Mouse (Mus musculus): ENCODE results near the gene Ube2m. TPM values are rescaled to one million over a fixed set of nuclear protein-coding genes. Genes with fewer than 3 reads are reported as not detected.

Ube2m gene
- polyA plus RNA-seq, 1 experiment from 2014 or later, result 149 TPM

Other genes with a start within 250 kb of the Ube2m start
- 25.5 and 26.3 TPM in 2 replicates for gene Zscan18, start 234.6 kb downstream of the Ube2m start, polyA plus RNA-seq (2014; fragmentation: Nextera tagmentation; extraction: Ambion mirVana)
- 35.5 and 37.9 TPM in 2 replicates for gene Zfp329, start 219.4 kb downstream of the Ube2m start, polyA plus RNA-seq (2014; fragmentation: Nextera tagmentation; extraction: Ambion mirVana)
- gene Zfp110, start 203.5 kb downstream of the Ube2m start, polyA plus RNA-seq (2014; fragmentation: Nextera tagmentation; extraction: Ambion mirVana), result 22.9 and 28.0 TPM in 2 replicates
- gene Zfp128, start 157.1 kb downstream of the Ube2m start, polyA plus RNA-seq (2014; fragmentation: Nextera tagmentation; extraction: Ambion mirVana), result 8.6 and 9.0 TPM in 2 replicates
- gene Zscan22, start 140.5 kb downstream of the Ube2m start, polyA plus RNA-seq (2014; fragmentation: Nextera tagmentation; extraction: Ambion mirVana), result 9.9 and 13.0 TPM in 2 replicates
- 749 and 858 TPM in 2 replicates for gene Rps5, start 116.0 kb downstream of the Ube2m start, polyA plus RNA-seq (2014; fragmentation: Nextera tagmentation; extraction: Ambion mirVana)
- 0.64 and 0.66 TPM in 2 replicates for gene Rnf225, start 110.9 kb downstream of the Ube2m start, polyA plus RNA-seq (2014; fragmentation: Nextera tagmentation; extraction: Ambion mirVana)
- gene Zfp324, start 72.4 kb downstream of the Ube2m start, polyA plus RNA-seq (2014; fragmentation: Nextera tagmentation; extraction: Ambion mirVana), result 12.0 and 14.4 TPM in 2 replicates
- gene Zfp446, start 60.4 kb downstream of the Ube2m start, polyA plus RNA-seq (2014; fragmentation: Nextera tagmentation; extraction: Ambion mirVana), result 8.7 and 8.9 TPM in 2 replicates
- 0.24 and 0.31 TPM in 2 replicates for gene Slc27a5, start 40.1 kb downstream of the Ube2m start, polyA plus RNA-seq (2014; fragmentation: Nextera tagmentation; extraction: Ambion mirVana)
- 293 and 309 TPM in 2 replicates for gene Trim28, start 39.2 kb downstream of the Ube2m start, polyA plus RNA-seq (2014; fragmentation: Nextera tagmentation; extraction: Ambion mirVana)
- 42.4 and 42.5 TPM in 2 replicates for gene Zbtb45, start 28.2 kb downstream of the Ube2m start, polyA plus RNA-seq (2014; fragmentation: Nextera tagmentation; extraction: Ambion mirVana)
- 188 and 205 TPM in 2 replicates for gene Chmp2a, start 3.5 kb downstream of the Ube2m start, polyA plus RNA-seq (2014; fragmentation: Nextera tagmentation; extraction: Ambion mirVana)
- gene Mzf1, start 16.5 kb upstream of the Ube2m start, polyA plus RNA-seq (2014; fragmentation: Nextera tagmentation; extraction: Ambion mirVana), result 6.1 and 7.6 TPM in 2 replicates
- gene Vmn1r85, start 56.9 kb upstream of the Ube2m start, polyA plus RNA-seq (2014; fragmentation: Nextera tagmentation; extraction: Ambion mirVana), result 0.09 TPM in 1 of 2 replicates, not detected in the other
- not detected in 2 replicates for gene Vmn1r86, start 81.6 kb upstream of the Ube2m start, polyA plus RNA-seq (2014; fragmentation: Nextera tagmentation; extraction: Ambion mirVana)
- gene Vmn1r87, start 101.9 kb upstream of the Ube2m start, polyA plus RNA-seq (2014; fragmentation: Nextera tagmentation; extraction: Ambion mirVana), result not detected in 2 replicates
- gene Vmn1r88, start 121.3 kb upstream of the Ube2m start, polyA plus RNA-seq (2014; fragmentation: Nextera tagmentation; extraction: Ambion mirVana), result not detected in 2 replicates
- not detected in 2 replicates for gene Vmn1r89, start 174.7 kb upstream of the Ube2m start, polyA plus RNA-seq (2014; fragmentation: Nextera tagmentation; extraction: Ambion mirVana)
- gene Lig1, start 239.0 kb upstream of the Ube2m start, polyA plus RNA-seq (2014; fragmentation: Nextera tagmentation; extraction: Ambion mirVana), result 32.3 and 37.4 TPM in 2 replicates
- gene Zswim9, start 240.4 kb upstream of the Ube2m start, polyA plus RNA-seq (2014; fragmentation: Nextera tagmentation; extraction: Ambion mirVana), result 5.4 and 7.0 TPM in 2 replicates